Mouse (Mus musculus): ENCODE results near the gene Sirt3.
"Not testable (repeated sequence)": the region's sequence is repeated elsewhere in the genome, so short reads cannot be mapped to it uniquely, and the experiment has no call there.

The Sirt3 gene

DNA sequence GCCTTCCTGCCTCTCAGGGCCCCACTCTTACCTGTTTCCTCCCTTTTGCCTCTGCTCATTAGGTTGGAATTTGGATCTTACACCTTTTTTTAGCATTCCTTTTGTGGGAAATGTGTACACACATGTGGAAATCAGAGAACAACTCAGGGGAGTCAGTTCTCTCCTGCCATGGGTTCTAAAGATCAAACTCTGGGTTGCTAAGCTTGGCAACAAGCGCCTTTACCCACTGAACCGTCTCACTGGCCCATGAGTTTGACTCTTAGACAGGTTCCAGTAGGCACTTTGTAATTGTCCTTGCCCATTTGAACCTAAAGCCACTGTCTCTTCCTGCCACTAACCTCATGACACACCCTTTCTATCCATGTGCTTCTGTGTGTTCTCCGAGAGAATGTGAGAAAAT lies 12.5 kb upstream of the Sirt3 start:
- no peak for DNase-seq

DNA sequence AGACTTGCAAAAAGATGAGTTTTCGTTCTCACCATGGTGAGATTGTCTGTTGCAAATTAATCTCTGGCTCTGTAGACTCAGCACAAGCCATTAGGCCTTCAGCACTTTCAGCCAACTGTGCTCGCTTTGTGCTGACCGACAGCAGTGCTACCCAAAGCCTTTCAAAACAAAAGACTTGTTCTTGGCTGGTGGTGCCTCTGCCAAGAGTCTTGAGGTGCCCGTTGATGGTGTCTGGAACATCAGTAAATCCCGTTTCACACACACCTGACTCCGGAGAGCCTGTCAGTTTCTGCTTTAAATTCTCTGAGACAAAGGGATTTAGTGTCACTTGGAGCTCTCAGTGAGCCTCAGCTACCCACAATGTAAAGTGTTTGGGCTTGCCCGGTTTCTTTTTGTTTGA lies 11.9 kb upstream of the Sirt3 start:
- DNase-seq: no peak

- not testable (repeated sequence) for DNase-seq
These were observed 8.5 kb upstream of the Sirt3 start for GRCm38 (mm10) chr7:140890636-140891035.

GRCm38 (mm10) chr7:140882469-140882803 lies 327 bp upstream of the Sirt3 start:
- no peak for DNase-seq

DNA sequence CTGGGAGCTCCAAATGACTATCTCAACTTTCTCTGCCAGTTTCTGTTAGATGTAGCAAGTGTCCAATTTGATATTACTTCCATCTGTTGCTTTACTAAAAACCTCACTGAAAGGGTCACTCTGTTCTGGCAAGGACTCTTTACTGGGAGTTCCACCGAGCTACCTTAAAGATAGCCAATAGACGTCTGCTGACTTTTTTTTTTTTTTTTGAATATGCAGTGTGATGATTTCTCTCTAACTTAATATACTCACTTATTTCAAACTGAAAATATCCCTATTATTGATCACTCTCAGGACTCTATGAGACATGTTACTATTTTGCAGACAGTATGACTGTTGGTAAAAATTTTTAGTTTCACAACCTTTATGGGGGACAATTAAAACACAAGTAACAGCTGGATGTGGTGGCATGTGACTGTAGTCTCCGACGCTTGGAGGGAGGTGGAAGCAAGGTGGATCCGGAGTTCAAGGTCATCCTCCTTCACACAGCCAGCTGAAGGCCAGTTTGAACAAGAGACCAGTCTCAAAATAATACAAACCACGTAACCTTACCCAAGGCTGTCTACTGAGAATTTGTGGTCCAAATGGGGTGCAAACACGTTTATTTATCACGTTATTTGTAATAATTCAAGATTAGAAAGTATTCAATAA lies 1.1 kb downstream of the Sirt3 start:
- peak in 1 of 2 experiments; percentile 24 for DNase-seq

DNA sequence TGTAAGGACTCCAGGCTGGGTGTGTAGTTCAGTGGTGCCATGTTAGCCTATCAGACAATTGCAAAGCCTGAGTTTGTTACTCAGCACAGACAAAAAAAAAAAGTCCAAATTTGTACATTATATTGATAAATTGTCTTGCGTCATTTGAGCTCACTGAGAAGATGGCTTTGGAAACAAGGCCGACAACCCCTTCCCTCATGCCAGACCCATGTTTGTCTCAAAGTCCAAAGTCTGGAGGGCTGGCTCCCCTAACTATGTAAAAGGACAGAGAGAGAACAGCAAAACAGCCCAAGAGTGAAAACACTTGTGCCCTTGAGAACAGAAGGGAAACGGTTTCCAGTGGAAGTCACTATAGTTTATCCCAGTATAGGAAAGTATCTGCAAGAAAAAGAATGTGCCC lies 1.7 kb downstream of the Sirt3 start:
- DNase-seq: peak in 1 of 2 experiments; percentile 37

DNA sequence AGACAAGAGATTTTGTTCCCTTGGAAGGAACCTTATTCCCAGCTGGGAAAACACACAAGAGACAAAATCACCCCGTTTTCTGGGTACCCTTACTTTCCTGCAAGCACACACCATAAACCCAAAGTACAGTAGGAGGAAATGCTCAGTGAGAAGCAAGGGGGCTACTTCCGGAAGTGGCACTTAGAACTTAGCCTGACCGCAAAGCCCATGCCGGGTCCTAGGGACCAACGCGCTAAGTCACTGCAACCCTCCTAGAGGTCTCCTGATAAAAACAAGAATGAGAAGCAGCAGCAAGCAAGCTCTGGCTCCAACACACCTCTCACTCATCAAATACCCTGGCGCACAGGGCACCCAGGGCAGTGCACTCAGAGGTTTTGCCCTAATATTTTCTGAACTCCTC lies 2.8 kb downstream of the Sirt3 start:
- DNase-seq: no peak

- no peak for DNase-seq
These were observed 4.7 kb downstream of the Sirt3 start for GRCm38 (mm10) chr7:140877364-140877763.

DNA sequence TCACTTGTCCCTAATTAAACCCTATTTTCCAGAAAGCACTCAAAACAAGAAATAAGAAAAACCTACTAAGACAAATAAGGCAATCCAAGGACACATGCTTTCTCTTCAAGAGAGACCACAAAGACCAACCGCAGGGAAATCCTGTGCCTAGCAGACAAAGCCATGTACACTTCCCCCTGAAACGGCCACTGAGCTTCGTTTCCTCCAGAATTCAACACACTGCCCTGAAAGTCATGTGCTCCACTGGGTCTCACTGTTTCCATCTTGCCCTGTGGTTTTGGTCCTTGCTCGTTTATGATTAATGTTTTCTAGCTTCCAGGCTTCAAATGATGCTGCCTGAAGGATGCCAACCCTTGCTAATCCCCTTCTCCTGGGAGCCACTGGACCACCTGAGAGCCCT lies 7.9 kb downstream of the Sirt3 start:
- no peak for DNase-seq

- no peak for DNase-seq
These were observed 17.3 kb downstream of the Sirt3 start for GRCm38 (mm10) chr7:140864761-140865160.

GRCm38 (mm10) chr7:140860728-140861127 lies 21.4 kb downstream of the Sirt3 start:
- DNase-seq: no peak

- DNase-seq: no peak
These were observed 22.1 kb downstream of the Sirt3 start for GRCm38 (mm10) chr7:140859997-140860396.

GRCm38 (mm10) chr7:140858746-140859145 lies 23.4 kb downstream of the Sirt3 start:
- no peak for DNase-seq

DNA sequence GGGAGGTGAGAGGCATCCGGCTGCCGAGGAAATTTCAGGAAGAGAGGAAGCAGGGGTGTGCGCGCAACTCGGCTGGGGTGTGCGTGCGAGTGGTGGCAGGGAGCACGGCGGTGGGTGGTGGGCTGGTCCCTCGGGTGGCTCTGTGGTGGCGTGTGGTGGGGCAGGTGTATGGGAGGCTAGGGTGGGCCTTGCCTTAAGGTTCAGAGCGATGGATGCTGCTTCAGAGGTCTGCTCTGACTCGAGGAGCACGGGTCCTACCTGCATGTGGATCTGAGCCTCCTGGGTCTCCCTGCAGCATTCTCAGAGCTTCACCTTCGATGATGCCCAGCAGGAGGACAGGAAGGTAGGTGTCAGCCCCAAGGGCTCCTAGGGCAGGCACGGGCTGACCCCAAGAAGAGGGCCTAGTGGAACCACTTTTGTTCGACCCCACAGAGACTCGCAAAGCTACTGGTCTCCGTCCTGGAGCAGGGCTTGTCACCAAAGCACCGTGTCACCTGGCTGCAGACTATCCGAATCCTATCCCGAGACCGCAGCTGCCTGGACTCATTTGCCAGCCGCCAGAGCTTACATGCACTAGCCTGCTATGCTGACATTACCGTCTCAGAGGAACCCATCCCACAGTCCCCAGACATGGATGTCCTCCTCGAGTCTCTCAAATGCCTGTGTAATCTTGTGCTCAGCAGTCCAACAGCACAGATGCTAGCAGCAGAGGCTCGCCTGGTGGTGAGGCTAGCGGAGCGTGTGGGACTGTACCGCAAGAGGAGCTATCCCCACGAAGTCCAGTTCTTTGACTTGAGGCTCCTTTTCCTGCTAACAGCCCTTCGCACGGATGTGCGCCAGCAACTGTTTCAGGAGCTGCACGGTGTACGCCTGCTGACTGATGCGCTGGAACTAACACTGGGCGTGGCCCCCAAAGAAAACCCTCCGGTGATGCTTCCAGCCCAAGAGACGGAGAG lies 24.3 kb downstream of the Sirt3 start, which contains the start of gene Bet1l:
Gene Bet1l (minus strand): TSS at position 28 of the 956 bp plus-strand sequence.
- DNase-seq: peak in 1 of 2 experiments; percentile 43

GRCm38 (mm10) chr7:140856785-140857549 lies 25.1 kb downstream of the Sirt3 start, which contains the start of gene Ric8a:
Gene Ric8a (plus strand): TSS chr7:140856957.
- peak; percentile 89 to 93 for DNase-seq

GRCm38 (mm10) chr7:140855860-140856784 lies 26.0 kb downstream of the Sirt3 start, which contains the start of gene Gm45785:
Gene Gm45785 (minus strand): TSS chr7:140856331.
- peak; percentile 85 to 90 for DNase-seq

DNA sequence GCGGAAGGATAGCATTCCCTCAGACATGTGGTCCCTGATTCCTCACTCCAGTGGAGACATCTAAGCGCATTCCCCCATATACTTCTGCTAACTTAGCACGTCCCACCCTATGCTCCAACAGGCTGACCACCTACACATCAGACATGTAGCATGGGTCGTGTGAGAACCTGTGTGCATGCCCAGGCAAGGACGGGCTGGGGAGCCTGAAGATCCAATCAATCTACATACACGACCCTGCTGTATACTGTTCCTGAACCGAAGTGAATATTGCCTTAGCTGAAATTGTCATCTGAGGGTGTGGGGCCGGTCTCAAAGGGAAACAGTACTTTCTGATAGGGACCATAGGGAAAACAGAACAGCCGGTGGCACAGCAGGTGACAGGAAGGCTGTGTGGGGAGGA lies 26.9 kb downstream of the Sirt3 start:
- DNase-seq: no peak

DNA sequence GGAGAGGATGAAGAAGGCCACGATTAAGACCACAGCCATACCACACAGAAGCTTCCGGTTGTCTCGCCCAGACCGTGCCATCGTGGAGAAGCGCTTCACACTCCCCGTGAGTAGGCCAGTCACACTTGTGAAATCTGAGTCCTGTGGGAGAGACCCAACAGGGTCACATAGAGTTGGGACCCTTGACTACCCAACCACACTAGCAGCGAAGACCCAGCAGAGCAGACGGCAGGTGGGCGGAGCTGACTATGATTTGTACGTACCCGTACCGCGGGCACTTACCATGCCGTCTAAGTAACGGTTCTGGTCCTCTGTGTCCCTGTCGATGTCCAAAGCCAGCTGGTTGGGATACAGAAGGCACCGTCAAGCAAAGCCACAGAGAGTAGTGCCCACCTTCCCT lies 27.6 kb downstream of the Sirt3 start:
- DNase-seq: no peak

DNA sequence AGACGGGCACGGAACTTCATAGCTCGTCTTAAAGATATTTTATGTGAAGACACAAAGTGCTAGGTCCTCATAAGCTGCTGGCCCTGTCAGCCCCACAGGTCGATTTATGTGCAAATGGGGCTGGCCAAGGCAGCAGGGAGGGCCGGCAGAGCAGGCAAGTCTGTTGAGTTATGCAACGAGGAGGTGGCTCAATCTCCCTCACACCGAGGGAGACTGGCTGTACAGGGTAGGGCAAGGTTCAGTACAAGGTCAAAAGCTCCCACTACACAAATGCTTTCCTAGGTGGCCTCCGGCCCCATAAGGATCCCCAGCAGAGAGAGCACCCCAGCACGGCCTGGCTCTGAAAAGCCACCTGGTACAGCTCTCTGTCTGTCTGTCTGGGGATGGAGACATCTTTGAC lies 28.7 kb downstream of the Sirt3 start:
- DNase-seq: no peak

DNA sequence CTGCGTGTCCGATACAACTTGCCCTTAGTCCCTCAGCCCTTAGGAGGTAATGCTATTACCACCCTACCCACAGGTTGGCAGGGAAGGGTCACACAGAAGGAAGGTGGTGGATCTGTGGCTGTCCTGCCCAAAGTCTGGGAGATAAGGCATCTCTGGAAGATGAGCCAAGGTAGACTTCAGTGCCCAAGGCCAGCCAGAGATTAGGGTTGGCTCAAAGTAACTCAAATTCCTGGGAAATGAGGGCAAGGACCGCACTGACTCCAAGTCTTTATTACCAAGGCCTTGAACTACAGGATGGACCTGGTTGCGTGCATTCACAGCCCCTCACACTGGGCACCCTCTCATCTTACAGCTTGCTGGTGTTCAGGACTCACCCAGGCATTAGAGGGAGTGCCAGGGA lies 30.2 kb downstream of the Sirt3 start:
- no peak for DNase-seq

GRCm38 (mm10) chr7:140848591-140848990 lies 33.5 kb downstream of the Sirt3 start:
- no peak for DNase-seq

Measured in kidney, postnatal 4 days (tissue).